Mouse (Mus musculus) neural tube, embryonic 14.5 days (tissue): ENCODE data around the gene Akap9. TPM values are rescaled to one million over a fixed set of nuclear protein-coding genes. Genes with fewer than 3 reads are reported as not detected.
A peak's percentile ranks its signal among the peaks of the same experiment; 100 is the strongest.
"Not testable (repeated sequence)": the region's sequence is repeated elsewhere in the genome, so short reads cannot be mapped to it uniquely, and the experiment has no call there.

Source experiments
- ATAC-seq: fragments of 200-750 bp; cut with Nextera tagmentation; 2 replicates; pipeline ENCODE4 v1.8.0; 2017; ENCODE audit warnings: low read depth, mild to moderate bottlenecking, moderate TSS enrichment, moderate library complexity
- H3K27ac ChIP-seq: fragments of 300-500 bp; sonication (generic); 2 replicates; pipeline ENCODE4 v1.5.1; 2014; ENCODE audit warnings: low read depth, mild to moderate bottlenecking, control low read depth, low read length, moderate library complexity, mixed read lengths
- H3K27me3 ChIP-seq: fragments of 300-500 bp; sonication (generic); 2 replicates; pipeline ENCODE4 v1.6.1; 2014; ENCODE audit warnings: low read length; ENCODE audit not compliant: control insufficient read depth, insufficient read depth
- H3K36me3 ChIP-seq: fragments of 300-500 bp; sonication (generic); 2 replicates; pipeline ENCODE4 v1.6.1; 2014; ENCODE audit warnings: low read length, mixed read lengths; ENCODE audit not compliant: control insufficient read depth, insufficient read depth
- H3K4me1 ChIP-seq: fragments of 300-500 bp; sonication (generic); 2 replicates; pipeline ENCODE4 v1.6.1; 2014; ENCODE audit warnings: low read length; ENCODE audit not compliant: control insufficient read depth, insufficient read depth
- H3K4me2 ChIP-seq: fragments of 300-500 bp; sonication (generic); 2 replicates; pipeline ENCODE4 v1.6.1; 2014; ENCODE audit warnings: mild to moderate bottlenecking, low read depth, low read length, control low read depth
- H3K4me3 ChIP-seq: fragments of 300-500 bp; sonication (generic); 2 replicates; pipeline ENCODE4 v1.5.1; 2014; ENCODE audit warnings: low read depth, low read length, control low read depth, mixed read lengths
- H3K9ac ChIP-seq: fragments of 300-500 bp; sonication (generic); replicated peaks from 2 replicates; pipeline ENCODE4 v1.6.1; 2014; ENCODE audit warnings: low read depth, mild to moderate bottlenecking, control low read depth, low read length, mixed read lengths
- H3K9me3 ChIP-seq: fragments of 300-500 bp; sonication (generic); 2 replicates; pipeline ENCODE4 v1.6.1; 2016; ENCODE audit warnings: low read length; ENCODE audit not compliant: control insufficient read depth
- WGBS: fragments of 180-500 bp; shearing (Covaris S2); extraction: QIAGEN DNeasy Blood & Tissue Kit; methylation state at CpG from one replicate; pipeline ENCODE4 v1.1.7; 2014; 5-methylcytosine and 5-hydroxymethylcytosine counted together
- polyA plus RNA-seq: library from polyadenylated mRNA; unstranded; fragments of >200 nt; fragmentation: Nextera tagmentation; extraction: Ambion mirVana; gene quantifications from 2 replicates; pipeline ENCODE4 v1.2.1, GENCODE M21; 2014

Gene Akap9
- polyA plus RNA-seq, 1 experiment from 2014 or later, result 342 TPM

DNA sequence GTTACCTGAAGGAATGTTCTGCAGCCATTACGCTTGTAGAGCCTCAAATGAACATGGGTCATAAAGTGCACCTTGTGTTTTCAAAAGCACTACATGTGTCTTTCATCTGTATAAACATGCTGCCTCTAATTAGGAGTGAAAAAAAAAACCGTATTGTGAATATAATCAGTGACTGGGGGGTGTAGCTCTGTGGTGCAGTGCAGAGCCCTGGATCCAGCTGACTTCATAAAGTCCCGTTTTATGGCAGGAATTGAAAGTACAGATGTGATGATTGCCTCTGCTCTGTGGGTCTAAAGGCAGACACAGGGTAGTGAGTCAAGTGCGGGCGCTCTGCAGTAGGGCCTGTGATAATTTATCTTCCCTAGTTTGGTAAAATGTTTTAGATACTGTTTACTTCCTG lies 2.9 kb downstream of the Akap9 start:
- ATAC-seq, result no peak
- Histone ChIP-seq H3K27me3 (peaks cover 2% of the 10 kb centered on the region; the same call in 1 of the 2 replicates), H3K4me2 (peak overlapping the region; percentile 65), H3K4me3 (peak overlapping the region; percentile 87), H3K9me3 (no peaks in the 10 kb centered on the region), H3K27ac (no peak overlapping the region), H3K4me1 (peaks cover 20% of the 10 kb centered on the region), H3K36me3 (no peaks in the 10 kb centered on the region), H3K9ac (0 out of 2 replicates have a peak overlapping the region, but pooled peaks have one; percentile 2)
- WGBS, result 31% methylated on average over 5 of the region's 5 CpGs

DNA sequence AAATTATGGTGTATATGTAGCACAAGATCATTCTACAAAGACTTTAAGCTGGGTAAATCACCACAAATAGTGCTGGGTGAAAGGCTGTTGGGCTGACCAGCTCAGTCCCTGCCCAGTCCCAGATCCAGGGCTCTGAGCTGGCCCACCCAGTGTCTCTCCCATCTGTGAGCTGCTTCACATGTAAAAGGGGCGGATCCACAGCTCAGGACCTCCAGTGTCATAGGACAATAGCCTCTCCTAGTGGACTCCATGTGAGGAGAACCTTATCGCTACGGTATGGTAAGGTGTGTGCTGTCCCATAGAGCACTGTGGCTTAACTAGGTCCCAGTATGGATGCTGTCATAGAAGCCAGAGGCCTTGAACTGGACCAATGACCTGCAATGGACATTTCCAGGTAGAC lies 3.8 kb downstream of the Akap9 start:
- H3K9ac ChIP-seq, result no peak overlapping the region
- no peak overlapping the region for H3K4me2 ChIP-seq
- 90% methylated on average over 3 of the region's 3 CpGs for WGBS
- H3K9me3 ChIP-seq, result no peaks in the 10 kb centered on the region
- peaks cover 2% of the 10 kb centered on the region; the same call in 1 of the 2 replicates for H3K27me3 ChIP-seq
- no peaks in the 10 kb centered on the region for H3K36me3 ChIP-seq
- H3K4me3 ChIP-seq, result no peak overlapping the region
- ATAC-seq, result no peak
- H3K27ac ChIP-seq, result no peak overlapping the region
- H3K4me1 ChIP-seq, result peaks cover 20% of the 10 kb centered on the region

DNA sequence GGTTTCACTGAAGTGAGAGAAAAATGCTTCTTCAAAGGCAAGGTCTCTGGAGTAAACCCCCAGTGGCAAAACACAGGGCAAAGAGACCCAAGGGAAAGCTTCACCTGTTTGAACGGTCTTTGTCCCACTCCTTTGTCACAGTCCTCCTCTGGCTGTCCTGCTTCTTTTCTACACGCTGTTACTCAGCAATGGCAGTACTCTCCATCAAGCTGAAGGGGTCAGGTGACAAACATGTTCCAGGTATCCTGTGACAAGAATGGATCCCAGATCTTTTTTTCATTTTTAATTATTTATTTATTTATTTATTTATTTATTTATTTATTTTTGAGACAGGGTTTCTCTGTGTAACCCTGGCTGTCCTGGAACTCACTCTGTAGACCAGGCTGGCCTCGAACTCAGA lies 5.7 kb downstream of the Akap9 start:
- Histone ChIP-seq H3K4me3 (no peak overlapping the region), H3K27me3 (no peaks in the 10 kb centered on the region), H3K36me3 (no peaks in the 10 kb centered on the region), H3K9me3 (no peaks in the 10 kb centered on the region), H3K4me1 (peaks cover 16% of the 10 kb centered on the region), H3K9ac (no peak overlapping the region), H3K27ac (no peak overlapping the region), H3K4me2 (no peak overlapping the region)
- 89% methylated on average over 3 of the region's 3 CpGs for WGBS
- no peak for ATAC-seq

DNA sequence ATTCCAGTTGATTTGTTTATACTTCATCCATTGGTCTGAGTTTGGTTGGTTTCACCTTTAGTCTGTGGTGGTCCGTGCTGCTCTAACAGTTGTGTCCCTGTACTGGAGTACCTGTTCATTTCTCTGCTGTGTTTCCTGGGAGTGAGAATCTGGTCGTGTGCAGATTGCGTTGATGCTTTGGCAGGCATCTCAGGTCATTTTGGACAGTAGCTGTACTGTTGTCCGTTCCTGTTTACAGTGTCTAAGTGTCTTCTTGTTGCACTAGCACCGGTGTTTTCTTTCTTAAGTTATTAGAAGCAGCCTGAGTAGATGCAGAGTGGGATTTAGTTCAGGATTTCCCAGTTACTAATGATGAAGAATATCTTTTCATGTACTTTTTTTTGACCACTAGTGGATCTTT lies 7.4 kb downstream of the Akap9 start:
- Histone ChIP-seq H3K27me3 (no peaks in the 10 kb centered on the region), H3K27ac (no peak overlapping the region), H3K4me3 (no peak overlapping the region), H3K9me3 (no peaks in the 10 kb centered on the region), H3K4me1 (peaks cover 13% of the 10 kb centered on the region), H3K36me3 (no peaks in the 10 kb centered on the region), H3K4me2 (no peak overlapping the region), H3K9ac (no peak overlapping the region)
- ATAC-seq, result no peak
- WGBS, result 85% methylated on average over 5 of the region's 5 CpGs

DNA sequence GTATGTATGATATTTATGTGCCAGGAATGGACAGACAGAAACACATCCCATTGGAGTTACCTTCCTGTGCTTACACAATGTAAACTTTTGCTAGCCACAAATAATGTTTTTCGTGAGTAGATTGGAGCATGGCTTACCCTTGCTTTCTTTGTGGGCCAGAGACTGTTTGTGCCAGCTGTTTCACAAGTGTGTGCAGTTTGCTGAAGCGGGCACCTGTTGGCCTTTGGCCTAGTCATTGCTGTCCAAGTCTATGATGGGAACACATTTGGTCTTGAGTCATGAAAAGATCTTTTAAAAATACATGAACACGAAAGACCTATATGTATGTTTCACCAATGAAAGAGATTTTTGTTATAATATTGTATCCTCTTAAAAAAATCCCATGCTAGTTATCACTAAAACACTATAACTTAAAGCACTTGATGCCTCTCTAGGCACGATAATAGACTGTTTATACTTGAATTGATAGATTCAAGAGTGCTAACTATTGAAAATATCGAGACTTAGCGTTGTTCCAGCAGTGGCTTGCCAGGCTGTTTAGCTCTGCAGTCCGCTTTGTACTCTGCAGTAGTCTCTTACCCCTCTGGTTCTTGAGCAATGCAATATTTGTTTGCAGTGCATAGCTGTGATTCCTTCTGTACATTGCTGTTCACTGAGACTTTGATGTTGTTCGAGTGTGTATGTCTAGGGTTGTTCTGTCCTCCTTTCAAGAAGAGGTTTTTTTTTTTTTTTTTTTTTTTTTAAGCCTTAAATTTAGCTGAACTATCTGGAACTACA lies 8.1 kb downstream of the Akap9 start:
- Histone ChIP-seq H3K9ac (no peak overlapping the region), H3K36me3 (no peaks in the 10 kb centered on the region), H3K4me2 (no peak overlapping the region), H3K9me3 (no peaks in the 10 kb centered on the region), H3K4me1 (peaks cover 6% of the 10 kb centered on the region), H3K27me3 (no peaks in the 10 kb centered on the region), H3K27ac (no peak overlapping the region), H3K4me3 (no peak overlapping the region)
- WGBS, result 94% methylated on average over 8 of the region's 8 CpGs
- no peak for ATAC-seq

DNA sequence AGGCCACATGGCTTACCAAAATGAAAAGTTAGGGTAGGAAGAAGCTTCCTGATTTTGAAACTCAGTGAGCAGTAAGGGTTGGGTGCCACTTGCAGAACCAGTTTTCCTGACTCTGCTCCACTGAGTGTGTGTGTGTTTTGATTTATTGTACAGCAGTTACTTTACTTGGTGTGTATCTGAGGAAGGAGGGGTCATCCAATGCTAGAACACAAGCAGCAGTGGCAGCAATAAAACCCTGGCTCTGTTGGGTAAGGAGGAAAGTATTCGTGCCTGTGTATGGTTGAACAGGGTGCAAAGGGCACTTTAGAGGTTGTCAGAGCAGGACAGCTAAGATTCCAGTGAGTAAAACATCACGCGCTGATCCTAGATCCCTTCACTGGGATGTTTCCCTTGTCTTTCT lies 11.1 kb downstream of the Akap9 start:
- Histone ChIP-seq H3K27ac (no peak overlapping the region), H3K4me1 (no peaks in the 10 kb centered on the region), H3K27me3 (no peaks in the 10 kb centered on the region), H3K4me3 (no peak overlapping the region), H3K4me2 (no peak overlapping the region), H3K9ac (no peak overlapping the region), H3K9me3 (no peaks in the 10 kb centered on the region), H3K36me3 (peaks cover 4% of the 10 kb centered on the region; the same call in 1 of the 2 replicates)
- ATAC-seq, result no peak
- 91% methylated on average over 3 of the region's 3 CpGs for WGBS

DNA sequence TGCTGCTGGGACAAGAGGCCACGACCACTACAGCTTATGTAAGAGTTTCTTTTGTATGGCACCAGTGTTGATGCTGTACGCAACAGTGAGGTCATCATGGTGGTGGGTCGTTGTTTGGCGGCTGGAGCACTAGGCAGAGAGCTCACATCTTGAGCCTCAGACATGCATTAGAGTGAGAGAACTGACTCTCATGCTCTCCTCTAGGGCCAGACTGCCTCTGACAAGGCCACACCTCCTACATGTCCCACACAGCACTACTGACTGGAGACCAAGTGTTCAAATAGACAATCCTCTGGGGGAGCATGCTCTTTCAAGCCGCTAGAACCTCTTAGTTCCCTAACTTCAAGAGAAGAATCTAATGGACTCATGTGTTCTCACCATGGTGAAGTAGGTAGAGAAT lies 11.5 kb downstream of the Akap9 start:
- Histone ChIP-seq H3K27me3 (no peaks in the 10 kb centered on the region), H3K4me3 (no peak overlapping the region), H3K4me2 (no peak overlapping the region), H3K27ac (no peak overlapping the region), H3K9me3 (no peaks in the 10 kb centered on the region), H3K4me1 (no peaks in the 10 kb centered on the region), H3K9ac (no peak overlapping the region), H3K36me3 (peaks cover 4% of the 10 kb centered on the region; the same call in 1 of the 2 replicates)
- WGBS, result 95% methylated on average over 5 of the region's 5 CpGs
- ATAC-seq, result no peak

DNA sequence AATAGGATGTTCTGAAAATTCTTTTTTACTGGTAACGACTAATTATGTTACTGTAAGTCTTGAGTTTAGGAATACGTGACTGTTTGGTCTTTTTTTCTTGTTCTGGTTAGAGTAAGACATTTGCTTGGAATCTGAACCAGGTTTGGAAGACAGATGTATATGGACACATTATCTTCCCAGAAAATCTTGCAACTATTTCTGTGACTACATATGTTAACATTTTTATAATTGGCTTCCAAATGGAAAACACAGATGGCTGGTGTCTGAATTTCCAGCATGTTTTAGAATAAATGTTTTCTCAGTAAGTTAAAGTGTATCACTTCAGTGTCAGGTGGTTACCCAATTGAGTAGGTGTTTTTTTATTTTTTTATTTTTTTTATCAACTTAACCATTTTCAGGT lies 13.4 kb downstream of the Akap9 start:
- ATAC-seq, result no peak
- Histone ChIP-seq H3K27me3 (no peaks in the 10 kb centered on the region), H3K9ac (no peak overlapping the region), H3K36me3 (peaks cover 4% of the 10 kb centered on the region; the same call in 1 of the 2 replicates), H3K9me3 (no peaks in the 10 kb centered on the region), H3K4me3 (no peak overlapping the region), H3K4me2 (no peak overlapping the region), H3K27ac (no peak overlapping the region), H3K4me1 (no peaks in the 10 kb centered on the region)
- 98% methylated on average over 2 of the region's 2 CpGs for WGBS

DNA sequence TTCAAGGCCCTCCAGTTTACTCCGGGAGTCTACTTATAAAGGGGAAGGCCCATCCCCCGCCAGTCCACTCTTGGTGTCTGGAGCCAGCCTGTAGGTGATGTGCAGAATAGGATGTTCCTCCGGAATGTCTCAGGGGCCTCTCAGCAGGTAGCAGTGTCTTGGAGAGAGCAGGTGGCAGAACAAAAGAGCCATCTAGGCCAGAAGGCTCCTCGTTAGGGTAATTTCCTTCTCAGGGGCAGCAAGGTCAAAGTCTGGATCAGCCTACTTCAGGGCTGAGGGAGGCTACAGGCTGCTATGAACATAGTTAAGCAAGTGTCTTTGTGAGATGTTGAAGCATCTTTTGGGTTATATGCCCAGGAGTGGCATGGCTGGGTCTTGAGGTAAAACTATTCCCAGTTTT lies 15.3 kb downstream of the Akap9 start:
- ATAC-seq, H3K4me1 ChIP-seq, H3K9me3 ChIP-seq, H3K9ac ChIP-seq, H3K4me2 ChIP-seq, H3K4me3 ChIP-seq, H3K27ac ChIP-seq, H3K27me3 ChIP-seq, H3K36me3 ChIP-seq: not testable (repeated sequence)
- WGBS, result 42% methylated on average over 4 of the region's 4 CpGs
